Mouse (Mus musculus) left cerebral cortex, adult 18-20 months (tissue): ENCODE results near the gene Cadm1. TPM values are rescaled to one million over a fixed set of nuclear protein-coding genes. Genes with fewer than 3 reads are reported as not detected.

Experiments
- DNase-seq, 2 experiments: peaks; one replicate each; pipeline ENCODE4 v3.0.0; 2021 to 2022; ENCODE audit warnings: low spot score in 2 of 2, mixed read lengths in 1 of 2
- total RNA-seq, 2 experiments: library from RNA; stranded (reverse); gene quantifications; 2 replicates each; pipeline ENCODE4 v1.2.3; 2021

Cadm1 gene
- total RNA-seq, 2 experiments from 2014 or later, result 232 to 241 TPM

DNA sequence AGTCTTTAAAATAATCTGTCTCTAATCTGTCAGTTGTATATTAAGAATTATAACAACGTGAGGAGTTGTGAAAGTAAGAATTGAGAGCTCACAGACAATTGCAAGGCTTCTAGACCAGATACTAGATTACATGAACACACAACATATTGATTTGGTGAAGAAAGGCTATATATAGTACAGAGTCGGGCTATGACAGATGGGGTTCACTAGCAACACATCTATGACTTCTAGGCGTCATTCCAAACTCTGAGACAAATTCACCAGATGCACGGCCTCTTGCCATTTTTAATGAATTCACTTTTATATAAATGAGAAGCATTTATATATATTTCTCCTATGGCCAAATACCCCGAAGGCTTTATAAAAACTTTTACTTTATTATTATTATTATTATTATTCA is 75.7 kb downstream of the Cadm1 start:
- no peak for DNase-seq

DNA sequence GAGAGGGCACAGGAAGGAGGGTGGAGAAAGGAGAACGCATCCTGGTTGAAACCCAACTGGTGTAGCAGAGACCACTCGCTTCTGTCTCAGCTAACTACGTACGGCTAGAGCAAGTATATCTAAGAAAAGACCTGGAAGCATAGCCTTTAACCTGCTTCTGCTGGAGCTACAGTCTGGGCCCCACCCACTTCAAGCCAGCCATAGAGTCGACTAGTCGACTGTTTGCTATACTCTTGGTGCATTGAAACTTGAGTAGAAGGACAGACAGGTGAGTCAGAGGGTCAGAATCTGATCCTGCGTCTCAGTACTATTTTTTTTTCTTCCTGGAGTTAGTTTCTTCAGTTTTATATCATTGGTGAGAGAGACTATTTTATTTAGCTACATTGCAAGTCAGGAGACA is 78.5 kb downstream of the Cadm1 start:
- DNase-seq, result no peak

DNA sequence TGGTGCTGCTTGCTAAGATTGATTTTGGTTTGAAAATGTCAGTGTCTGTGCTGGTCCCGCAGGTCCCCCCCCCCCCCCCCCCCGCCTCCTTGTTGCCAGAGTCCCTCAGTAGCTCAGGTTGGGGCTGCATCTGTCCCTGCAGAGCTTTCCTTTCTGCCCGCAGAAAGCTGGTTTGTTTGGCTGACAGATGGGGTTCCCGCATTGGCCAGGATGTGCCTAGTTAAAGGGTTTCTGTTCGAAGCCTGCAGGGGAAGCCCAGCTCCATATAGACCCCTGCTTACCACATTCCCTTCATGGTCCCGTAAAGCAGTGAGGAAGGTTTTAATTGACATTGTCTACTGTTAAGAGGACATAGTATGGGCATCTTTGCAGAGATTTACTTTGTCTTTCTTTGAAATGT is 78.9 kb downstream of the Cadm1 start:
- no peak for DNase-seq

DNA sequence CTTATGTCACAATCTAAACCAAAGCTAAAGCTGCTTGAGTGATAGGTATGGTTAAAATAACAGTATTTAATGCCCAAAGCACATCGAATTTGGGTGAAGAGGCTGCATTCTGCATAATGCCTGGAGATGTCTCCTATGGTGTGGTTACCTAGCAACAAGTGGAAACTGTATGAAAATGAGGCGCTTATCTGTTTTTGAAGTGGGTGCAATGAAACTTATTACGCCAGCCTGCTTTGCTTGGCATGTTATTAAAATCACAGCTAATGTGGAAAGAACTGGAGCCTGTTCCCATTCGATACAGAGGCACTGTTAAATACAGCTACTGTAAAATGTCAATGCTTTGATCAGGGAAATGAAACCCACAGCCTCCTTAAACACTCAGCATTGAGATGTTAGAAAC is 79.5 kb downstream of the Cadm1 start:
- no peak for DNase-seq

DNA sequence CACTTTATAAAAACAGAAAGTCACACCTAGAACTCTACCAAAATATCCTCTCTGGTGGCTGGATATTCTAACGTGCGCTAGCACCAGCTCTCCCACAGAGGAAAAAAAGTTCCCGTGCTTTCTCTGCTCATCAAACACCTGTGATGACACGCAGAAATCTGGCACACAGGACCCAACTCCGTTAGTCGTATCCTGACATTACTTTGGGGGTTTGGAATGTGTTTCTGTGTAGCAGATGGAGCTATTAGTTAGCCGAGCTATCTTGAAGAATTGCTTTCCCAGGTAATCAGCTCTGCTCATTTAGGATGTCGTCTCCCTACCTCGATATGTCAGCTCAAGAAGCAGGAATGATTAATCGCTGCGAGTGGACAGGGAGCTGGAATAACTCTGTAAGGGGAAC is 80.3 kb downstream of the Cadm1 start:
- DNase-seq, result no peak

DNA sequence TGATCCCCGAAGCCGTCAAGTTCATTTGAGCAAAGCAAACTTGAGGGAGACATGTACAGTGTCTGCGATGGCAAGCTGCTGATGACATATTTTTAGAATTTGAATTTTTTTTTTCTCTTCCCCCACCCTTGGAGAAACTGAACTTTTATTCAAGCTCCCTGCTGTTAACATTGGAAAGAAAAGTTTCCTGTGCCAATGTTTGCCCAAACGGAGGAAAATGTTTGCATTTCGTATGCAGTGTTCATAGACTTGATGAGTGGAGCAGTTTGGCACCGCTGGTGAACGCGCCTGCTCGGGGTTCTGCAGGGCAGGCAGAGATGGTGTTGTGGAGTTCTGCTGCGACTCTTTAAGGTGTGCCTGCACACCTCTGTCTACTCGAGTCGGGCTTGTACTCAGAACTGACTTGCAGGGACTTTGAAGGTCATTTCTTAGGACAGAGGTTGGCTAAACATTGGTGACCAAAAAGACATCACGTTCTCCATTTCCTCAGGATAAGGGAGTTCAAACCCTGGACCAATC is 83.0 kb downstream of the Cadm1 start:
- no peak for DNase-seq

DNA sequence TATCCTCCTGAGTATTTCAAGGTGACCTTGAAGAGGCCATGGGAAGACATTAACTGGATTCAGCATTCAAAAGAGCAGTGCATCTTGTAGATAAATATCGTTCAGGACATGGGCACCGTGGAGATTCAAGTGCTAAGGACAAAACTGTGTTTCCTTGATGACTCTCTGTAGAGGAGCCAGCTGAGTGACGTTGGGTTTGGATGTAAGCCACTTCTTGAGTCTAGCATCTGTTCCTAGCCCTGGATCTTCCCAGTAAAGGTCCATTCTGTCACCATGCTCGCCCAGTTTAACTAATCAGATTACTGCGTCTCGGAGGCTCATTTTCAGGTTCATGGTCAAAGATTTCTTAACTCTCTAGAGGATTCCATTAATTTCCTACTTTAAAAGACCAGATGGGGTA is 85.1 kb downstream of the Cadm1 start:
- DNase-seq, result peak; percentile 53 to 58

DNA sequence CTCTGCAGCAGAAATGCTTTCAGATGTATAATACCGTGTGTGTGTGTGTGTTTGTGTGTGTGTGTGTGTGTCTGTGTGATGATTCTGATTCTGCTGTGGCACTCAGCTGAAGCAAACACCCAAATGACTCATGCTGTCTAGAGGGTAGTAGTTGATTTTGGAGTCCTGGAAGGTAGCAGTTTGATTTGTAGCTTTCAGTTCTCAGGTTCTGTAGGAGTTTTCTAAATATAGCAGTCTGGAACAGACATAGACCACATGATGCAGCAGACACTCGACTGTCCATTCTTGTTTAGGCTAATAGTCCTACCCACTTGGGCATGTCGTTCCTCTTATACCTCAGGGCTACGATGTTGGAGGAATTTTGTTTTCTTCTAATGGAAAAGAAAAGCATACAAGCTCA is 86.4 kb downstream of the Cadm1 start:
- no peak for DNase-seq

DNA sequence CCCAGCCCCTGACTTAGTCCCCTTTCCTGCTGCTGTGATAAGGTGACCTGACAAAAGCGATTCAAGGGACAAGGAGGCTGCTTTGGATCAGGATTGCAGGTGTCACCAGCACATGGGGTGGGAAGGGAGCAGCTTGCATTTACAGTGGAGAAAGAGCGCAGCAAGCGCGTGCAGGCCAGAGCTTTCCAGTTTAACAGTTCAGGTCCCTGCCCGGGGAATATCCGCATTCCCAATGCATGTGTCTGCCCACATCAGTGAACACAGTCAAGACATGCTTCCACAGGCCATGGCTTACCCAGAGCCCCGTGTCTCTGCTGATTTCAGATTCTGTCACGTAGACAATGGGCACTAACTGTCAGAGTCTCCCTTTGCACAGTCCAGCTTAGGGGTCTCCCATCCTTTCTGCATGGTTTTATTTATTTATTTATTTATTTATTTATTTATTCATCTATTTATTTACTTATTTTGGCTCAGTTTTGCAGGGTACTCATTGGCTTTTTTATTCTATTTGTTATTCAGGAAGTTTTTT is 89.6 kb downstream of the Cadm1 start:
- no peak for DNase-seq

DNA sequence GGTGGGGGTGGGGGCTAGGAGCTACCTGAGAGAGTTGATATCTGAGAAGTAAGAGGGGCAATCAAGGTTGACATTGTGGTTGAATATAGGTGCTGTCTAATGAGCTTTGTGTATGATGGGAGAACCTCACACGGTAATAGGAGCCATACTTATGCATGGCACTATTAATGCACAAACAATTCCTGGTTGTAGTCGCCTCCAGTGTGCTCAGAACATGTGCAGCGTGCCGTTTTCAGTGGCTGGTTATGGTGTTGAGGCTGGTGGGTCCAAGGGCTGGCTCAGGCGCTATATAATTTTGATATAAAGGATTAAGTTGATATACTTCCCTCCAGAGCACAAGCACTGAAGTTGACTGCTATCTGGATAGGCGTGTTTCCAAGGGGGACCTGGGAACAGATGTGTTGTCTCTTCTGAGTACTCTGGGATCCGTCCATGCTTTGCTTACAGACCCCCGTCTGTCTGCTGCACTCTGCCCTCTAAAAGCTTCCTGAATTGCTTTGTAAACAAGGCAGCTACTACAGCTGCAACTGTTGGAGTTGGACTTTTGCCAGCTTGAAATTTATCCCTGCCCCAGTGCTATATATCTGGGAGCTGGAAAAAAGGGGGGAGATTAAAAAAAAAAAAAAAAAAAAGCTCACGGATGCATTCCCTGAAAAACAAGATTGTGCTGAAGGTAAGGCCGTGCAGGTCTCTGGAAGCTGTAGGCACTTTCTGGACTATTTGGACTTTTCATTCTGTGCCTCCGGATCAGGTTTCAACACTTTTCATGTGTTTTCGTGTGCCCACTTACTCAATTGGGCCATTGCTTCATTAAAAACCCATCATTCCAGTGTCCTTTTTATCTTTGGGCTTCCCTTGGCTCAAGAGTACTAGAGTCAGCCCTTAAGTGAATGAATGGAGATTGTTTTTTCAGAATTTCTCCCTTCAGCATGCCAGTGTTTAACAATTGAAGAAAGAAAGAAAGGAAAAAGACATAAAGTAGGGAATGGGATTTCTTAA is 93.8 kb downstream of the Cadm1 start:
- DNase-seq, result no peak

DNA sequence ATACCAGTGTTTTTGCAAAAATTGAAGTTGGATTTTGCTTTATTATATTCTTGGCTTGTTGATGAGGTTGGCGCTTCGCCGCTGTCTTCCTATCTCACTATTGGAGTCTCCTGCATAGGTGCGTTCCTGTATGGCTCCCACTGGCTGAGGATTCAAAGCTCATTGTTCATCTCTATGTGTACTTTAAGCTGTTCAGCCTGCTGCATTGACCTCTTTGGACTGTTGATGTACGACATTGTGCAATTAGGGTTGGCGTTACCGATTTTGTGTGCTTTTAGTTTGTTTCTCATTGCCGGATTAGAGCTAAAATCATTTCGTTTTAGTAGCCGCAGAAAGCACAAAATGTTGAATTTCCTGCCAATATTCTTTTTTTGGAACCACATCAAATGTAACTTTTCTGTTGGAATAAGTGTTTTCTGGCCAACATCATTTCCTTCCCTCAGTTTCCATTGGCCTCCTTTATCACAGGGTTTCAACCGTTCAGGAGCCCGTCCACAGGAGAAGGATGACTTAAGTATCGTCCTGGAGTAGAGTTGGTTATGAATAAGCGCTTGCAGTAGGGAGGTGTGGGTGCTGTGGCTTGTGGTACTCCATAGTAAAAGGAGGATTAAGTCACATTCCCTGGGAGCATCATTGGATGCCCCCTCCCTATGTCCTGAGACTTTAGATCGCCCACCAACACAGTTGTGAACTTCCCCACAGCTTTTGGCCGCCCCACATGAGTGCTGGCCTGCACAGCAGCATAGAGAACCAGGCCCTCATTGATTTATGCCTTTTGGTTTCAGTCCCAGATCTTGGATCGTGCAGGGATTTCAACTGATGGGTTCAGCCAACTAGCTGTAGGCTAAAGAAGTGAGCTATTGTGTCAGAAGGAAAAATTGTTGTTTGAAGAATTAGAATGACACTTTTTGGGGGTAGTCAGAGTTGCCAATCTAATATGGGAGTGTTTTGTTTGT is 94.9 kb downstream of the Cadm1 start:
- DNase-seq, result no peak

DNA sequence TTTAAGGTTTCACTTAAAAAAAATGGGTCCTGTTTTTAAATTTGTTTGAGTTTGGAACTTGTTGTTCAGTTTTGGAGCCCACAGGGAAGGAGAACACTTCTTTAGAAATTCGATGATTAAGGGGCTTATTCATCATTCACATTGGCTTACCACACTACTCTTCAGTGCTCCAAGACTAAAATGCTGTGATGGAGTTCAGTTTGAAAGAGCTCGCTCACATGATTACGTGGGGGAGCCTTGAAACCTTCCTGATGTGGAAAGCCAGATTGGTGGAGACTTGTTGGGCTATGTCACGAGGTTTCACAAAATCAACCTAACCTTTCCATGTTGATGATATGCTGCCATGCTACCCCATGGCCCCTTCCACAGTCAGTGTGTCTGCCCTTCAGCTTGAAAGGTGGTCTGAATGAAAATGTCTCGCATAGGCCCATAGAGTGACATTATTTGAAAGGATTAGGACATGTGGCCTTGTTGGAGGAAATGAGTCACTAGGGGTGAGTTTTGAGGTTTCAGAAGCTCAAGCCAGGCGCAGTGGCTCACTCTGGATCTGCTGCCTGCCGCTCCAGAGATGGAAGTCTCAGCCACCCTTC is 95.7 kb downstream of the Cadm1 start:
- no peak for DNase-seq

DNA sequence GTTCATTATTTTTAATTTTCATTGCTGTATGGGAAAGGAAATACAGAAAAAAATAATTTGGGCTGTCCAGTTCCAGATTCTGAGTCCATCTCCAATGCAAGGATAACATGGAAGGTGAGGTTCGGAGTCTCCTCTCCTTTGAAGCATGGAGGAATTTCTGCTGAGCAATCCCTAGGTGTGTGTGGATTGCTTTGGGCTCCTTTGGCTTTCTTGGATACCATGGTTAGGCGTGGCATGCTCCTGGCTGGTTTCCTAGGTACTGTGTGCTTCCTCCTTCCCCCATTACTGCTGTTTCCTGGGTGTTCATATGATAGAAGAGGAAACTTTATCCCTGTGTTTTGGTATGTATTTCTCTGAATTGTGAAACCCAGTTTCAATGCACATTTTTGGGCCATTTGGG is 98.0 kb downstream of the Cadm1 start:
- no peak for DNase-seq

DNA sequence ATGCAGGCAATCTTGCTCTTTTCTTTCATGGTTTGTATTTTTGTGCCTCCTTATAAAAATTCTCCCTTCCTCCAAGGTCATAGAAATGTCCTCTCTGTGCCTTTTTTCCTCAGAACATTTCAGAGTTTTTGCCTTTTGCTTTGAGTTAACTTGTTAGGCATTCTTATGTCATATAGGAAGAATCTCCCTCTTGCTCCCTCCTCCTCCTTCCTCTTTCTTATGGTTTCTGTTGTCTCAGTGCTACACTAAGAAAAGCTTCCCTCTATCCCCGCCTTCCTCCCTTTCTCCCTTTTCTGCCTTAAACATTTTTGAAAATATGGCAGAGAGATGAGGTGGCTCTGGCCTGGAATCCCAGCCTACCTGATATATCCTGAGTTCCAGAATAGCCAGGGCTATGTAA is 98.6 kb downstream of the Cadm1 start:
- no peak for DNase-seq

DNA sequence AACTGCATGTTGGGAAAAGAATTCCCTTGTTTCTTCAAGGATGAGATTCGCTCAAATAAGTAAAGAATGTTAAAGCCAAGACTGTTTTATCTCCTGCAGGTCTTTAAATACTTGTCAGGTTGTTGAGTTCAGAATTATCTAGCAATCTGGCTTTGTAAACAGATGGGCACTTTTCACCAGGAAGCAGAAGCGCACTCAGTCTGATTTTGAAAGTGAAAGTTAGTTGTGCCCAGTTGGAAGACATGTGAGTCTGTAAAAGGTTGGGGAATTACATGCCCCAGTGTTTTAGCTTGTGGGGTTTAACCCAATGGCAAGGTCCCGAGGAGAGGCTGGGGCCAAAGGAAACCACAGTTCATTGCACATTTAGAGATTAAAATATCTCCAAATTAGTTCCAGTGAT is 104.7 kb downstream of the Cadm1 start:
- no peak for DNase-seq

DNA sequence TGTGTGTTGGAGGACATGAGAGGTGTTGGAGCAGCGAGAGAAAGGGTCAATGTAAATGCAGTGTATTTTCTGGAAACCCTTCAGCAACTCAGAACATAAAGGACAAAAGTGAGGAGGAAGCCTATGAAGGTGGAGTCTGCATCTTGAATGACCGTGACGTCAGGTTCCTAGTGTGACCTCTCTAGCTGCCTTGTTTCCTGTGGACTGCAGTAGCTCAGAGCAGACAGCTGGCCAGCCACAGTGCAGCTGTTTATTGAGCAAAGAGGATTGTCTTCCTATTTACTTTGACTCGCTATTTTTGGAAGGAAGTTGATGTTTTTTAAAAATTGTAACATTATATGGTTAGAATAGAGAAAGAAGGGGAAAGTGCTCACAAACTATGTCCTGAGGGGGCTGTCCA is 112.7 kb downstream of the Cadm1 start:
- DNase-seq, result no peak

DNA sequence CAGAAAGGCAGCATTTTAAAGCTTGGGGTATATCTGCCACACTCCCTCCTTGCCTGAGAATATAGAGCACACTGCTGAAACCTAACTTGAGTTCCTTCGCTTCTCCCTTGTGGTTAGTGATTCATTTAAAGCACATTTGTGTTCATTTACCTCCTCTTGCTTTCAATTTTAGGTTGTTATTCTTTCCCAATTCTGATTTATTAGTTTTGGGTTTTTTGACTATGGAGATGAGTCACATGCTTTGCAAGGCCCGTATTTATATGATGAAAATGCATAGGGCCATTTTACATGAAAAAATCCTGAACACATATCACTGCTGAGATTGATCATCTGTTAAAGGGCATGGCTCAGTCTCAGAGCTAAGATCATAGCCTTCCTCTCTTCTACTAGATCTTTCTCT is 115.1 kb downstream of the Cadm1 start:
- no peak for DNase-seq

DNA sequence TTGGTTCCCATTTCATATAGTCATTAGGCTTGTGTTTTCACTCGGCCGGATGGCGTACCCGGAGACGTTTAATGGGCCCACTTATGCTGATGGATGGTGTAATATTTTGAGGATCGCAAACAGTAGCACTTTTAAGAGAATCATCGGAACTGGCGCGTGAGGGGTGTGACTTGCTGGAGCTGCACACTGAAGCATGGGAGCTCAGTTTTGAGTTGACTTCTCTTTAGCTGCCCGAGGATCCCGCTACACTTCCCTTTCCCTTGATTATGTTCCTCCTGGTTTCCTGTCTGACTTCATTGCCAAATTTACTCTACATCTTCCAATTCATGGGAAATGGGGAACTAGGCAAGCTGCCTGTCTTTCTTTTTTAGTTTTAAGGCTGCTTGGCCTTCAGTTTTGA is 121.5 kb downstream of the Cadm1 start:
- no peak for DNase-seq

DNA sequence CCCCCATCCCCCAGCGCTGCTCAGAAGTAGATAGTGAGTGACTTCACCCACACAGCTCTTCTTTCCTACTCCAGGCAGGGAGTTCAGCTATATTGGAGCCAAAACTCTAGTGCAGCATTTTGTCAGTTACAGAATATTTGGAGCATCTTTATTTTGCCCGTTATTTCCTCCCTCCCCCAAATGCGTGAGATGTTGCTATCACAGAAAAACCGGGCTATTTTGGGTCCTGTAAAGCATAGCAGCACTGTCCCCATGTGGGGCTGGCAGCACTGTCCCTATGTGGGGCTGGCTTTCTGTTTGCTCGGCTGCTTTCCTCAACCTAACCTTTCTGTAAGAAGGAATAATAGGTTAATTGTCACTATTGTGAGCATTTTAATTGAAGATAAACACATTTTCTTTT is 122.2 kb downstream of the Cadm1 start:
- DNase-seq, result no peak

DNA sequence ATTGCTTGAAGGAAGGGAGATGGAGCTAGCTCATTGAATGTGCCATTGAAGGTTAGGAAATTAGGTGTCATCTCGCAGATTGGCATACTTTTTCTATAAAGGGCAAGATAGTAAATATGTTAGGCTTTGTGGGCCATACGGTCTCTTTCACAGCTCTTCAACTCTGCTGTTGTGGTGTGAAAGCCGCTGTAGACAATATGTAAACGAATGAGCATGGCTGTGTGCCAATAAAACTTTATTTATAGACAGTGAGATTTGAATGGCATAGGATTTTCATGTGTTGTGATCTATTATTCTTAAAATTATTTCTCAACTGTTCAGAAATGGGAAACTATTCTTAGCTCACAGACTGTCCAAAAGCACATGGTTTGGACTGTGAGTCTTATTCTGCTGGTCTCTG is 123.0 kb downstream of the Cadm1 start:
- no peak for DNase-seq
